Mouse (Mus musculus) bone marrow macrophage, adult 2 months (primary cell): Measurements from ENCODE around the gene Qser1. TPM values are rescaled to one million over a fixed set of nuclear protein-coding genes. Genes with fewer than 3 reads are reported as not detected.

ENCODE experiments used
- H3K27ac ChIP-seq: 2 replicates; pipeline ENCODE4 v1.5.1; 2012; ENCODE audit warnings: low read depth, low read length; ENCODE audit not compliant: insufficient read depth
- H3K4me1 ChIP-seq: 2 replicates; pipeline ENCODE4 v1.6.1; 2012; ENCODE audit warnings: low read length; ENCODE audit not compliant: control insufficient read depth, insufficient read depth
- H3K4me3 ChIP-seq: 2 replicates; pipeline ENCODE4 v1.5.1; 2012; ENCODE audit warnings: mild to moderate bottlenecking, low read length, moderate library complexity; ENCODE audit not compliant: insufficient read depth
- CTCF ChIP-seq: IDR thresholded peaks from 2 replicates; pipeline ENCODE4 v1.5.1; 2012; ENCODE audit warnings: low read depth, mild to moderate bottlenecking, low read length, moderate library complexity
- POLR2A ChIP-seq: IDR thresholded peaks from 2 replicates; pipeline ENCODE4 v1.6.1; 2012; ENCODE audit warnings: mild to moderate bottlenecking, low read depth, low read length, borderline replicate concordance
- polyA plus RNA-seq: library from polyadenylated mRNA; stranded (reverse); fragments of >200 nt; gene quantifications from 2 replicates; pipeline ENCODE4 v1.2.4, GENCODE M21; 2012; ENCODE audit not compliant: missing spikeins, insufficient read depth, insufficient read length

Qser1 gene
- polyA plus RNA-seq, 1 experiment = 11.3 TPM

- TF ChIP-seq POLR2A (no peak), CTCF (no peak)
- Histone ChIP-seq H3K4me3 (peak overlapping the region; percentile 80), H3K27ac (peak overlapping the region; percentile 79; the same call in 1 of the 2 replicates), H3K4me1 (peaks cover 3% of the 10 kb centered on the region)
These were observed 1.2 kb upstream of the Qser1 start for GRCm38 (mm10) chr2:104817555-104818330.

GRCm38 (mm10) chr2:104816866-104817439 is 393 bp upstream of the Qser1 start:
- H3K4me3 ChIP-seq = peak overlapping the region; percentile 80
- TF ChIP-seq POLR2A = peak; percentile 41; the same call in 1 of the 2 replicates
- no peak for TF ChIP-seq CTCF

GRCm38 (mm10) chr2:104815561-104816370 is 794 bp downstream of the Qser1 start:
- Histone ChIP-seq H3K27ac (peak overlapping the region; percentile 63), H3K4me1 (peaks cover 3% of the 10 kb centered on the region), H3K4me3 (peak overlapping the region; percentile 71)
- TF ChIP-seq CTCF (no peak), POLR2A (no peak)

More at GRCm38 (mm10) chr2:104816866-104817439, 393 bp upstream of the Qser1 start:
- H3K27ac ChIP-seq = peak overlapping the region; percentile 79
- peaks cover 3% of the 10 kb centered on the region for H3K4me1 ChIP-seq

GRCm38 (mm10) chr2:104814181-104814951 is 2.2 kb downstream of the Qser1 start:
- H3K4me3 ChIP-seq = no peak overlapping the region
- H3K27ac ChIP-seq = no peak overlapping the region
- TF ChIP-seq CTCF = no peak
- TF ChIP-seq POLR2A = no peak
- peaks cover 6% of the 10 kb centered on the region for H3K4me1 ChIP-seq

- Histone ChIP-seq H3K27ac (no peak overlapping the region), H3K4me3 (no peak overlapping the region), H3K4me1 (0 out of 2 replicates have a peak, but pooled peaks cover under 1% of the 10 kb centered on the region)
- TF ChIP-seq CTCF = no peak
- TF ChIP-seq POLR2A = no peak
These were observed 11.1 kb downstream of the Qser1 start for GRCm38 (mm10) chr2:104805435-104805834.

GRCm38 (mm10) chr2:104774763-104775162 is 41.8 kb downstream of the Qser1 start:
- no peak for TF ChIP-seq CTCF
- TF ChIP-seq POLR2A = no peak
- Histone ChIP-seq H3K4me3 (no peak overlapping the region), H3K27ac (no peak overlapping the region), H3K4me1 (no peaks in the 10 kb centered on the region)

- H3K4me1 ChIP-seq = no peaks in the 10 kb centered on the region
- H3K27ac ChIP-seq = no peak overlapping the region
- no peak for TF ChIP-seq CTCF
- no peak for TF ChIP-seq POLR2A
- no peak overlapping the region for H3K4me3 ChIP-seq
These were observed 47.9 kb downstream of the Qser1 start for GRCm38 (mm10) chr2:104768697-104769096.

- Histone ChIP-seq H3K4me1 (no peaks in the 10 kb centered on the region), H3K4me3 (no peak overlapping the region), H3K27ac (no peak overlapping the region)
- no peak for TF ChIP-seq POLR2A
- no peak for TF ChIP-seq CTCF
These were observed 52.5 kb downstream of the Qser1 start for GRCm38 (mm10) chr2:104764018-104764417.

GRCm38 (mm10) chr2:104763134-104763703 is 53.3 kb downstream of the Qser1 start:
- H3K4me3 ChIP-seq = no peak overlapping the region
- no peak for TF ChIP-seq POLR2A
- no peak for TF ChIP-seq CTCF
- H3K27ac ChIP-seq = no peak overlapping the region
- no peaks in the 10 kb centered on the region for H3K4me1 ChIP-seq
